Mouse (Mus musculus): ENCODE results near the gene Vmn2r71. TPM values are rescaled to one million over a fixed set of nuclear protein-coding genes. Genes with fewer than 3 reads are reported as not detected.

The Vmn2r71 gene
- polyA plus RNA-seq (2015; fragmentation: Nextera tagmentation; extraction: Ambion mirVana): not detected in 2 replicates

DNA sequence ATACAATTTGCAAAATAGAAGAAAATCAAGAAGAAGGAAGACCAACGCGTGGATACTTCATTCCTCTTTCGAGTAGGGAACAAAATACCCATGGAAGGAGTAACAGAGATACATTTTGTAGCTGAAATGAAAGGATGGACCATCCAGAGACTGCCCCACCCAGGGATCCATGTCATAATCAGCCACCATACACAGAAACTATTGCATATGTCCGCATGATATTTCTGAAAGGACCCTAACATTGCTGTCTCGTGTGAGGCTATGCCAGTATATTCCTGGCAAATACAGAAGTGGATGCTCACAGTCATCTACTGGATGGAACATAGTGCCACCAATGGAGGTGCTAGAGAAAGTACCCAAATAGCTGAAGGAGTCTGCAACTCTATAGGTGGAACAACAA lies at the start of gene Vmn2r71:
Gene Vmn2r71 (plus strand): TSS at position 301 of the 400 bp plus-strand sequence.
- H3K4me3 ChIP-seq: no peak within 1 kb of the TSS
- WGBS: 67% methylated on average over 5 of the region's 5 CpGs
- ATAC-seq (replicated peaks; ENCODE audit: insufficient number of reproducible peaks, insufficient read depth, low FRiP score, low read depth): no peak

GRCm38 (mm10) chr7:85542108-85542507 lies 20.8 kb upstream of the Vmn2r71 start:
- no peak overlapping the region for H3K9ac ChIP-seq
- no peaks in the 10 kb centered on the region for H3K27me3 ChIP-seq
- H3K4me2 ChIP-seq: no peak overlapping the region
- H3K27ac ChIP-seq: no peak overlapping the region
- no peaks in the 10 kb centered on the region for H3K36me3 ChIP-seq
- H3K4me1 ChIP-seq (replicated peaks): no peaks in the 10 kb centered on the region
- 76% methylated on average over 2 of the region's 2 CpGs for WGBS
- 0 out of 2 replicates have a peak, but pooled peaks cover 2% of the 10 kb centered on the region for H3K9me3 ChIP-seq (replicated peaks)
- no peak for ATAC-seq (replicated peaks; ENCODE audit: insufficient number of reproducible peaks, insufficient read depth, low FRiP score, low read depth)
- H3K4me3 ChIP-seq: no peak overlapping the region

More for the DNA sequence above, at the start of gene Vmn2r71:
- Histone ChIP-seq H3K9me3 (replicated peaks) (no peaks in the 10 kb centered on the region), H3K9ac (no peak within 1 kb of the TSS), H3K36me3 (no peaks in the 10 kb centered on the region), H3K4me1 (replicated peaks) (no peaks in the 10 kb centered on the region), H3K27ac (no peak within 1 kb of the TSS), H3K27me3 (no peaks in the 10 kb centered on the region), H3K4me2 (no peak within 1 kb of the TSS)

DNA sequence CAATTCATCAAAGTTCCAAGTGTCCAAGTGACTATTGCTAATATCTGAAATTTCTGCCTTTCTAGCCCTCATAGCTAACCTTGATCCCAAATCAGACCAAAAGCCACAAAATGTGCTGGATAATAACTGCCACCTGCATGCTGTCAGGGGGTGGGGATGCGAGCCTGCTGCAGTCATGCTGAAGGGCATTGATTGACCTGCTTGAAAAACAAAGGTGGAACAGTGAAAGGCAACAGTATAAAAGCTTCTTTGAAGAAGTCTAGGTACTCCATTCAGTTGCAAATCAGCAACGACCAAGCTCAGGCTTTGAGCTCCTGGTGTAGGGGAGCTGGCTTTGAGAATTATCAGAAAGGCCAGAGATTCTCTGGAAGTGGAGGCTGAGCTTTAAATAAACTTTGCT lies 19.8 kb upstream of the Vmn2r71 start:
- no peaks in the 10 kb centered on the region for H3K27me3 ChIP-seq
- no peaks in the 10 kb centered on the region for H3K4me1 ChIP-seq (replicated peaks)
- no peak overlapping the region for H3K9ac ChIP-seq
- H3K4me2 ChIP-seq: no peak overlapping the region
- no peak overlapping the region for H3K4me3 ChIP-seq
- WGBS: 58% methylated on average over 2 of the region's 2 CpGs
- ATAC-seq (replicated peaks; ENCODE audit: insufficient number of reproducible peaks, insufficient read depth, low FRiP score, low read depth): no peak
- H3K9me3 ChIP-seq (replicated peaks): 0 out of 2 replicates have a peak, but pooled peaks cover 2% of the 10 kb centered on the region
- H3K27ac ChIP-seq: no peak overlapping the region
- no peaks in the 10 kb centered on the region for H3K36me3 ChIP-seq

DNA sequence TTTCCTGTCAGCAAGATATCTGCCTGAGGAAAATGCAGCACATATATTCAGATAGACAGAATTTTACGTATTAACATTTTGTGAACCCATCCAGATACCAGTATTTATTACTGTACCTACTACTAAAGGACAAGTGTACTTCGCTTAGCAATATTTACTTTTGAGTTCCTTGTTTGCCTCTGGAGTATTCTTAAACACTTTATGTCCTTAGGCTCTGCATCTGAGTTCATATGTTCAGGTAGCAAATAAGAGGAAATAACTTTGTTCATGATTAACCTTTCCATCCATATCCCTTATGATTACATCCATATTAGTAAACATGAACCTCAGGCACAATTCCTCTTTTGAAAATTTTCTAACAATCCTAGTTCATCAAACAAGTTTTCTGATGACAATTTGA lies 6.2 kb downstream of the Vmn2r71 start, which contains the start of gene Vmn2r70:
Gene Vmn2r70 (minus strand): TSS at position 101 of the 400 bp plus-strand sequence.
- no peaks in the 10 kb centered on the region for H3K36me3 ChIP-seq
- no peak within 1 kb of the TSS for H3K4me2 ChIP-seq
- no peaks in the 10 kb centered on the region for H3K9me3 ChIP-seq (replicated peaks)
- no peak for ATAC-seq (replicated peaks; ENCODE audit: insufficient number of reproducible peaks, insufficient read depth, low FRiP score, low read depth)
- H3K27ac ChIP-seq: no peak within 1 kb of the TSS
- WGBS: 64% methylated on average over 2 of the region's 2 CpGs
- H3K4me3 ChIP-seq: no peak within 1 kb of the TSS
- H3K4me1 ChIP-seq (replicated peaks): no peaks in the 10 kb centered on the region
- no peaks in the 10 kb centered on the region for H3K27me3 ChIP-seq
- no peak within 1 kb of the TSS for H3K9ac ChIP-seq

Other genes with a start within 250 kb of the Vmn2r71 start
- gene Vmn2r69, start 147.2 kb upstream of the Vmn2r71 start, polyA plus RNA-seq (2015; fragmentation: Nextera tagmentation; extraction: Ambion mirVana): not detected in 2 replicates
- gene Vmn2r70, start 6.1 kb downstream of the Vmn2r71 start, polyA plus RNA-seq (2015; fragmentation: Nextera tagmentation; extraction: Ambion mirVana): not detected in 2 replicates
- gene Vmn2r72, start 192.0 kb downstream of the Vmn2r71 start, polyA plus RNA-seq (2015; fragmentation: Nextera tagmentation; extraction: Ambion mirVana): not detected in 2 replicates